Mouse (Mus musculus) gastrocnemius, postnatal 36 days (tissue): ENCODE results near the gene Timm13. TPM values are rescaled to one million over a fixed set of nuclear protein-coding genes. Genes with fewer than 3 reads are reported as not detected.

Experiments used
- DNase-seq, 2 experiments: peaks; one replicate each; pipeline ENCODE4 v3.0.0; 2022
- intact Hi-C: fragments of 180-260 bp; cut with DNase I; formaldehyde crosslinking; loops from one replicate; pipeline ENCODE4 v1.15.1; 2025
- total RNA-seq, 2 experiments: library from RNA; stranded (reverse); gene quantifications; 2 replicates each; pipeline ENCODE4 v1.2.3; 2021

Timm13 gene
- total RNA-seq, 2 experiments from 2014 or later = 106 to 120 TPM

DNA sequence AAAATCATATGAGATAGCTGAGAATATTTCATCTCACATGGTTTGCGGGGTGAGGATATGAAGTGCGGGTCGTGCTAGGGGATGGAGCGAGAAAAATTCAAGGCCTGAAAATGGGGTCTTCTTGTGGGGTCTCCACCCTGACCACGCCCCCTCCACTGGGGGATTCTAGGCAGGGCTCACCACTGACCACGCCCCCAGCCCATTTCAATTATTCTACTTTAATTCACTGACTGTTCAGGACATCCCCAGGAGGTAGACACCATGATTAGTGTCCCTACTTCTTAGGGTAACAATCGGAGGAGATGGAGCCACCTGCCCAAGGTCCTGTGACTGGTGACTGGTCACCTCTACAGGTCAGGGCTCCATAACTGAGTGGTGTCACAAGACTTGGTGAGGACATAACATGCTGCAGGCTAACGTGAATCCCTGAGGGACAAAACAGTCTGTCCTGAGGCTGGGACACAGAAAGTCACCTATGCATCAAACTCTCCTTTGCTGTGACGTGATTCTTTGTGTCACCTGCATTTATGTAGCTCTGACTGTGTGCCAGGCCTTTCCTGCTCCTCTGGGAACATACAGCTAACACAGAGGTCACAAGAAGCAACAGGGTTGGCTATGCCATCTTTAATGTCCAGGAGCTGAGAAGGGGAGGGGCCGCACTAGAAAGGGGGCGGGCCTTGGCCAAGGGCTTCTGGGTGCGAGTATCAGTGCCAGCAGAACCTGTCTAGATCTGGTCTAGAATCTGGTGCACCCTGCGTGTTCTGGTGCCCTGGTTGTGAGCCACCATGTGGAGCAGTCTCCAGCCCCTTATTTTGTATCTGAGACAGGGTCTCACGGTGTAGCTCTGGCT is 33.6 kb upstream of the Timm13 start:
- no peak for DNase-seq
- intact Hi-C loops = no loop called here

DNA sequence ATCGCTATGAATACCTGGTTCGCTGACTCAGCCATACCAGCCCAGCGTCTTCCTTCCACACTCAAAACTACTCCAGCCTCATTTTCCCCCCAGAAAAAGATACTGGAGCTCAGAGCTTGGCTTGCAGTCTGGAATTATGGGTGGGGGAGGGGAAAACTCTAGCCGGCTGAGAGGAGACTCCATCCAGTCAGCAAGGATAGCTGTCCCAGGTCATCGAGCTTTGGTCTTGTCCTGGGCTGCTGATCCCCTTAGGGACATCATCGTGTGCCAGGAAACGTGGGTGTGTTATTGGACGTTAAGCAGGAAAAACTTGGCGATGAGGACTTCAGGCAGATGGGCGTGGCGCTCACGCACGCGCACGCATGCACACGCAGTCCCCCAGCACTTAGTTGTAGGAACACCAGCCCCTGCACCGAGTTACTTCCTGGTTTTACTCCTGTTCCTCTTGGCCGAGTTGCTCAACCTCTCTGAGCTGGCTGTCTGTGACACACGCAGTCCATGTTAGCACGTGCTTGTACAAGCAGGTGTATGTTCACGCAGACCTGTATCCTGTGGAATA is 32.7 kb upstream of the Timm13 start:
- DNase-seq = no peak
- intact Hi-C loops = no loop called here

DNA sequence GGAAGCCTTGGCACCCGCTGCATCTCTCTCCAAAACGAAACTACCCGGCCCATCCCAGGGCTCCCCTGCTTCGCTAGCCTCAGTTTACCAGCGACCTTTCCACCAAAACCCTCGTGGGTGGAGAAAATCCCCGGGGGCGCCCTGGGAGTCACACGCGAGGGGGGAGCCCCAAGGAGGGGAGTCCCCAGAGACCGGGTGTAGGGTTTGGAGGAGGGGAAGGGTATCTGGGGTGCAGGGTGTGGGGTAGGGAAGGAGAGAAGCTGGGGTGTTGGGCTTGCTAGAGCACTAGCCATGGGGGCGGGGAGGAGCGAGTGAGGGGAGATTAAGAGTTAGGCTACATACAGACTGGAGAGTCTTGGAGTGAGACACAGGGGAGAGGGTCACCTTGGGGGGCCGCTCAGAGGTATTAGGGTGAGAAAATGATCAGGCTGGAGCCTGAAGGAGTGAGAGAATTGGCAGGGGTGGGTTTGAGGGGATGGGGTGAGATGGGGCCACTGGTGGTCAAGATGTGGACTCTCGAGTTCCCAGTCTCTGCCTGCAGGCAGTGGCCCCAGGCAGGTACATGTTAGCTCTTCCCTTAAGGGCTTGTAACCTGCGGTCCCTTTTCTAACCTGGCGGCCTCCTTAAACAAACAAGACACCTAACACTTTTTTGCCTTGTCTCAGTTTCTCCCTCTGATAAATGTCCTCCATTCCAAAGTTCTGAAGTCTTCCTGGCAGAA is 32.1 kb upstream of the Timm13 start:
- intact Hi-C loops = no loop called here
- no peak for DNase-seq

DNA sequence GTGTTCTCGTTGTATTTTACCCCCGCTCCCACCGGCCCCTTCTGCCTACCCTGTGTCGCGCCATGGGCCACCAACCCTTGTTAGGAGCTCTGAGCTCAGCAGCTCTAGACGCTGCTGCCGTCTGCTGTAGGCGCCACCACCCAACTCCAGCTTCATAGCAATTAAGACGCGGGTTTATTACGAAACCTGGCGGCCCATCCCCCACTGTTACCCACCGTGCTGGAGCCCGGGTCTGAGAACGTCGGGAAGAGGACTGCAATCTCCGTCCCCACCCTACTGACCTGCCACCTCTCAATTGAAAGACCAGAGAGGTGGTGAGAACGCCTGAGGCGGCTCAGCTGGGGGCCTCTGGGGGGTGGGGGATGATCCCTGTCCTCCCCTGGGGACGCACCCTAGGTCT is 31.4 kb upstream of the Timm13 start:
- intact Hi-C loops = no loop called here
- DNase-seq = no peak

DNA sequence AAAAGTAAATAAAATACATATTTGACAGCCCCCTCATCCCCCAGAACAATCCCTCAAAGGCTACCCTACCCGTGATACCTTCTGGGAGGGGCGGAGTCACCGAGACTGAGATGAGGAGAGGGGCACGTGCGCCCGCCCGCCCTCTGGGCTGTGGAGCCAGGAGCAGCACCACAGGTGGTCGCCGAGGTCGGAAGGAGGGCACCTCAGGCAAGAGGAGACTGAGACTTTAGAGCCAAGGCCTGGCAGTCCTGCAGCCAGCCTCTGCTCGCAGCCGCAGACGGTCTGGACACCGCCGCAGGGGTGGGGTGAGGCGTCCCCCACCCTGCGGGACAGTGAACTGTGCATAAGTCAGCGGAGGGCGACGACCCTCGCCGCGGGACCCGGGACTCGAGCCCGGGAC is 30.9 kb upstream of the Timm13 start:
- intact Hi-C loops = no loop called here
- DNase-seq = no peak

DNA sequence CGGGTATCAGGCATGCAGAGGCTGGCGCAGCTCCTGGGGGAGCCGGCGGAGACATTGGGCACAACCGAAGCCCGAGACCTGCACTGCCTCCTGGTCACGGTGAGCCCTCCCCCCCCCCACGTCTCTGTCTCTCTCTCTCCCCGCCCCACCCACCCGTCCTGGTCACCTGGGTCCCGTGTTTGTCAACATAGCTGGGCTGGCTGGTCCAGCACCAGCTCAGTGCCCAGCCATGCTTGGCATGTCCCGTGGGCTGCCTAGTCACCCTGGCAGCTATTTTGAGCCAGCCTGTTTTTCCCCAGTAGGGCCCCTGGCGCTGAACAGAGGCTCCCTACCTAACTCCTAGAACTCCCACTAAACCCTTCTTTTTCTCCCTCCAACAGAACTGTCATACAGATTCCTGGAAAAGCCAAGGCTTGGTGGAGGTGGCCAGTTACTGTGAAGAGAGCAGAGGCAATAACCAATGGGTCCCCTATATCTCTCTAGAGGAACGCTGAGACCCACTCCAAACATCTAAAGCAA is 30.4 kb upstream of the Timm13 start:
- DNase-seq = no peak
- intact Hi-C loops = no loop called here

DNA sequence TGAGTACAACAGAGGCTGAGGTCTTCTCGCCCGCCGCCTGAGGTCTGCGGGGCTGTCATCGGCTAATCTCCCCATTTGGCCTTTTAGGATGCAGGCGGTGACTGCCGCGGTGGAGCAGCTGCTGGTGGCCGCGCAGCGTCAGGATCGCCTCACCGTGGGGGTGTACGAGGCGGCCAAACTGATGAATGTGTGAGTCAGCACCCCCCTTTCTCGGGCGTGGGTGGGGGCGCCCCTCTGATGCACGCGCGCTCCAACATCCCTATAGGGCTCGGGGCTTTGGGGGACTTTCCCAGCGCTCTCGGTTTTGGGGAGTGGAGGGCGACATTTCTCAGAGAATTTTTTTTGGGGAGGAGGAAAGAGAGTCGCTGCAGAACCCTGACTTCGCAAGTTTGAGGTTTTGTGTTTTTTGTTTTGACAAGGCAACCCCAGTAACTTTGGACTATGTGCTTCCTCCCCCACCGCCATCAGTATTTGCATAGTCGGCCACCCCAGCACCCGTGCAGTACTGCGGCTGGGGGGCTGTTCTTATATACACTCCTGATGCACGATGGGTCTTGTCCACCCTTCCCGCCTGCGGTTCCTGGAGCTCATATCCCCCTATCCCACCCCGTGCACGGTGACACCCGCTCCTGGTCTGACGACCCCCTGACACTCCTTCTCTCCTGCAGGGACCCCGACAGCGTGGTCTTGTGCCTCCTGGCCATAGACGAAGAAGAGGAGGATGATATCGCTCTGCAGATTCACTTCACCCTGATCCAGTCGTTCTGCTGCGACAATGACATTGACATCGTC is 29.8 kb upstream of the Timm13 start:
- DNase-seq = no peak
- intact Hi-C loops = no loop called here

DNA sequence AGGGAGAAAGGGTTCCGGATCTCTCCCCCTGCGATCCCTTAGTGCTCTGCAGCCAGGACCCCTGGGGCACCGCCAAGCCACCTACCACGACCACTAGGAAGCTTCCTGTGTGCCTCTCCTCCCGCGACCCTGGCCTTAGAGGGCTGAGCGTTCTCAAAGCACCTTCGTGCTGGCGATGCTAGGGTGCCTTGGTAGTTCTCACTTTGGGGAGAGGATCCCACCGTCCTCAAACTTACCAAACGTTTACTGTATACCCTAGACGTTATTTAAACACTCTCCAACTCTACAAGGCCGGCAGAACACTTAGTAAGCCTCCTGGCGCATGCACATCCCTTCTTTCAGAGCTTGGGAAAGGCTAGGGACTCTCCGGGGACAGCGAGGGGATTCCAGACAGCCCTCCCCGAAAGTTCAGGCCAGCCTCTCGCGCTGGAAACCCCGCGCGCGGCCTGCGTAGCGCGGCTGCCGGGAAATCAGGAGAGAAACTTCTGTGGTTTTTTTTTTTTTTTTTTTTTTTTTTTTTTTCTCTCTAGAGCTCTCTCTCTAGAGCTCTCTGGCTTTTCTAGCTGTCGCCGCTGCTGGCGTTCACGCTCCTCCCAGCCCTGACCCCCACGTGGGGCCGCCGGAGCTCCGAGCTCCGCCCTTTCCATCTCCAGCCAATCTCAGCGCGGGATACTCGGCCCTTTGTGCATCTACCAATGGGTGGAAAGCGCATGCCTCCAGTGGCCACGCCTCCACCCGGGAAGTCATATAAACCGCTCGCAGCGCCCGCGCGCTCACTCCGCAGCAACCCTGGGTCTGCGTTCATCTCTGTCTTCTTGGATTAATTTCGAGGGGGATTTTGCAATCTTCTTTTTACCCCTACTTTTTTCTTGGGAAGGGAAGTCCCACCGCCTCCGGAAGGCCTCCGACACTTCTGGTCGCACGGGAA is 28.8 kb upstream of the Timm13 start, which contains the start of gene Gadd45b:
Gene Gadd45b, plus strand, starts transcription at position 775 of the 928 bp plus-strand sequence.
- intact Hi-C loops = loop anchor here (1.0 to 5.0 kb wide), 3 partner anchors 26 to 158 kb away; no protein-coding TSS in a partner anchor
- peak; percentile 97 to 98 for DNase-seq

DNA sequence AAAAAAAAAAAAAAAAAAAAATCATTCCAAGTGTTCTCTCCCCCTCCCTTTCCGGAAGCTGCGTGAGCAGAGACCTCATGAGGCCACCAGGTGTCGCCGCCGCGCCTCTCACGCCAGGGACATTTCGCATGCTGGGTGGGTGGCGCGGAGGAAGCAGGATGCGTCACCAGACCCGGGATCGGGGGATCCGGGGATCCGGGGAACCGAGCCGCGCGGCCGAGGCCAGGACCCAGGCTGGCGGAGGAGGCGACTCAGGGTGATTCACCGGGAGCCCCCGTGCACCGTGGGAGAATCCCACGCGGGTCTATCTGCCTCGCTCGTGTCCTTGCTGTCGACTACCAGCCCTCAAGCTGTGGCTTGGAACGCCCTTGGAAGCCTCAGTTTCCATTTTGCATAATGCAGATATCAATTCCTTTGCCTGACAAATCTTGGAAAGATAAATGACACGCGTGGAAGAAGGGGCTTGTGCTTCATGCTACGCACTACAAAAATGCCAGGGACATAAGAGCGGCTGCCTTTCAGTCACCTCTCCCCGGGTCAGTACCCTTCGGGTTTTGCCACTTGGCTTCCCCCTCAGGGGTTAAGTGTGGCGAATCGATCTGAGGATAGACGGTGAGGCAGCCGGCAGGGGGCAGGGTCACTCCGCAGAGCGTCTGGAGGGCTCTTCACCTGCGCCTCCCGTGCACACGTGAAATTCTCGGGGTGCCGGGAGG is 28.0 kb upstream of the Timm13 start:
- intact Hi-C loops = loop anchor here (1.0 to 5.0 kb wide), 3 partner anchors 27 to 159 kb away; no protein-coding TSS in a partner anchor
- peak; percentile 88 to 91 for DNase-seq

DNA sequence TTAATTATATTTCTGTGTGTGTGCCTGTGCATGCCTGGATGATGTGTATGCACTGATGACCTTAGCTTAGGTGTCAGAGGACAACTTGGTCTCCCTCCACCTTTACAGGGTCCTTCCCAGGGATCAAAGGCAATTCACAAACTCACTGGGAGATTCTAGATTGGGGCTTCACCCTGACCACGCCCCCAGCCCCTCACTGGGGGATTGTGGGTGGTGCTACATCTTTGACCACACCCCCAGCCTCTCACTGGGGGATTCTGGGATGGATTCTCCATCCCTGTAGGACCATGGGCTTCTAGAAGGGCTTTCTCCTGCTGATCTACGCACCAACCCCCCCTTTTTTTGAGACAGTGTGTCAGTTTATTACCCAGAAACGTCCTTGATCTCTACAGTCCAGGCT is 24.7 kb upstream of the Timm13 start:
- intact Hi-C loops = loop anchor here (5.0 kb wide), 1 partner anchor 162 kb away; no protein-coding TSS in a partner anchor
- no peak for DNase-seq

DNA sequence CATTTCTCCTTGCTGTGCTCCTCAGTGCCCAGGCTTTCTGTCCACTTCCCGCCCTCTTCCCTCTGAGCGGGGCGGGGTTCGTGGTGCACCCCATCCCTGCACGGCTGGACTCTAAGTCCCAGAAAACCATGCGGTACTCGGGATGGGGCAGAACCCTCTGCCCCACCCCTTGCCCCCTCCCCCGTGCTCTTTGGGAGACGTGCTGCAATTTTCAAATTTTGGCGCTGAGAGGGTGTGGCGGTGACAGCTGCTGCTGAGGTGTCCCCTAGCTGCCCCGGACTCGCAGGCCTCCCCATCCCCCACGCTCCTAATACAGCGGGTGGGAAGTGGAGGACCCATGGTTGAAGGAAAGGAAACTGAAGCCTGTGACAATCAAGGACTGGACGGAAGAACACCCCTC is 21.2 kb upstream of the Timm13 start:
- intact Hi-C loops = no loop called here
- DNase-seq = no peak

DNA sequence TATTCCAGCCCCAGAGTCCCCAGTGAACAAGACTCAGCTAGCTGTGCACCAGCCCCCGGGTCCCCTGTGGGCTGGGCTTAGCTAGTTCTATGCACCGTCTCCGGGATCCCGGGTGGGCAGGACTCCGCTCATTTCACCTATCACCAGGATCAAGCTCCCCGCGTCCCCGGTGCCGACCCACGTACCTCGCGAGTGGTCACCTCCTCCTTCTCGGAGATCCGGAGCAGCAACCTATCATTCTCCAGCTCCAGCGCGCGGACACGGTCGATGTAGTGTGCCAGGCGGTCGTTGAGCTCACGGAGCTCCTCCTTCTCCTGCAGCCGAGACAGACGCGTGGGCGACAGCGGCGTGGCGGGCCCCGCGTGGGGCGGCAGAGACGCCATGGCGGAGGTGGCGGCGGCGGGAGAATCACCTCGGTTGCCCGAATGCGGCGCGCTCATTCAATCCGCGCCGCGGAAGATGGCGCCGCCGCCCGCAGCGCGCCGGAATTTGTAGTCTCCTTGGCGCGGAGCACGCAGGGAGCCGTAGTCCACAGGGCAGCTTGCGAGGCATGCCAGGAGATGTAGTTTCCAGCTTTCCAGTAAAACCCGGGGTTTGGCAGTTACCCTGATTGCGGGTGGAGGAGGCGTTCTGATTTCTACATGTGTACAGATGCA is 17.1 kb upstream of the Timm13 start, which contains the start of gene Lmnb2:
Gene Lmnb2, minus strand, starts transcription at position 467 of the 656 bp plus-strand sequence.
- intact Hi-C loops = no loop called here
- DNase-seq = no peak

DNA sequence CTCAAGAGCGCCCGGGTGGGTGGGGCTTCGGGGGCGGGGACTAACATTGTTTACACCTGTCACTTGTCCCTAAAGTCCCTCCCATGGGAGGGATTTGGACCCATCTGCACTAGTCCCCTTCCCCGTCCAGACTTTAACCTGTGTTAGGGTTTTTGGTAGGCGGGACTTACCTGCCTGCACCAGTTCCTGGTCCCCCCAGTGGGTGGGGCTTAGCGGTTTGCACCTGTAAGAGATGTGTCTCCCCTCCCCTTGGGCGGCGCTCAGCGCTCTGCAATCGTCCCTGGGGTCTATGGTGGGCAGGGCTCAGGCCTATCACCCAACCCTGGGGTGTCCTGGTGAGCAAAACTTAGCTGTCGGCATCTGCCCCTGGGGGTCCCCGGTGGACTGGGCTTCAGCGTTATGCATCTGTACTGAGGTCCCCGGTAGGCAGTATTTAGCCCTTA is 16.6 kb upstream of the Timm13 start:
- intact Hi-C loops = no loop called here
- no peak for DNase-seq

DNA sequence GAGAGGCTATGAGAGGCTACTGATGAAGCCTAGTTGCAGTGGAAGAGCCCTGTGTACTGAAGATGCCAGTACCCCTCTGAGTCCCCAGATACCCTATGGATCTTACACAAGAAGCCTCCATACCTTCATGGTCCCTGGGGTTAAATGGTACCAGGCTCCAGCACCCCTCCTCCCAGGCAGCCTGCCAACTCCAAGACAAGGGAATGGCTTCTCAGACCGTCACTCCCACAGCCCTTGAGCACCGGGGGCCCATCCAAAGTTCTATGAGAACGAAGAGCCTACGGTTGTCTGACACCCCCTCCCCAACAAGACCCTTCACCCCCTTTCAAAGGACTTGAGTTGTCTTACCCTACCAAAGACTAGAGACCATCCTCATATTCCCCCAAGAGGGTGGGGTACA is 15.0 kb upstream of the Timm13 start:
- intact Hi-C loops = no loop called here
- no peak for DNase-seq

DNA sequence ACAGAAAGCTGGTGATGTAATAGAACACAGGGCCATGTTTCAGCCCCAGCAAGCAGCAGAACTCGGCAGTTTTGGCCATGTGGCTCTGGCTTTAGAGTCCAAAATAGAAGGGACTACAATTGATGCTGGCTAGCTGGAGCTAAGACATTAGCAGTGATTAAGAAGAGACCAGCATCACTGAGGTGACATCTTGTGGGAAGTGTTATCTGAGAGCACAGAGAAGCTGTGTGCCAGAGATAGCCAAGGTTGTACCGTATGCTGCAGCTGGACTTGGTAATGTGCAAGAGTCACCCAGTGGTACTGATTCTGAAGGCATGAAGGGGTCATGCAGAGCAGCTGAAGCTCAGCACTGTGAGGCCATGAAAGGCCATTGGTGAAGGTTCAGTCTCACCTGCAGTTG is 14.5 kb upstream of the Timm13 start:
- intact Hi-C loops = no loop called here
- DNase-seq = no peak

DNA sequence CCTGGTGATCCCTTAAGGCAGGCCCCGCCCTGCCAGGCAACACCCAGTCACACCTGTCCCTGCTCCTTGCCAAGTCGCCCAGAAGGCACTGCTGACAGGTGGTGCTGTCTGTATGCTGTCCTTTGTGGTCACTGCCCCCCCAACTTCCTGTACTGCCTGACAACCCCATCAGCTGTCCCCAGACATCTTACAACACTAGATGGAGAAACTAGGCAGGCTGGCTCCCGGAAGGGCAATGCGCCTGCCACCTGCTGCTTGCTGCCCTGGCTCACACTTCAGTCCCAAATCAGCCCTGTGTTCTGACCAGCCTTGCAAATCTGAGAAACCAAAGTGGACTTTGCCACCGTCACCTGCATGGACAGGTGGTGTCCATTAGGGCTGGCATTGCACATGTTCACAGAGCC is 13.5 kb upstream of the Timm13 start:
- no peak for DNase-seq
- intact Hi-C loops = no loop called here

DNA sequence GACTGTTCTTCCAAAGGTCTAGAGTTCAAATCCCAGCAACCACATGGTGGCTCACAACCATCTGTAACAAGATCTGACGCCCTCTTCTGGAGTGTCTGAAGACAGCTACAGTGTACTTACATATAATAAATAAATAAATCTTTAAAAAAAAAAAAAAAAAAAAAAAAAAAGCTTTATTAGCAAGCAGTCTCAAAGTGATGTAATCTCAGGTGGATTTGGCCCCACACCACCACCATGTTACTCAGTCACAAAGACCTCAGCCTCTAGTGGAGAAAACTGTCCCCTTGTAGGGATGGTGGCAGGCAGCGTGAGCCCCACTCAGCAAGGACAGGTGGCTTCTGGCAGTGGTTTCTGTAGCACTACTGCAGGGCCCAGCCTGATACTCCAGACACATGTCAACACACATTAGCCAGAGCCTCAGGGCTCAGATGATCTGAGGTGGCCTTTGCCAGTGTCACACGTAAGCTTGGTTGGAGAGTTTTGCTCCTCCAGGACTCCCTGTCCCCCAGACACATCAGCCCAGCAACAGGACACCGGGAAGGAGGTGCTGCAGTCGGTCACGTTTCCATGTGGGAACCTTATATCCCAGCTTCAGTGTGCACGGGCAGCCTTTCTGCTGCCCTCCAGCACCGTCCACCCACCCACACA is 12.7 kb upstream of the Timm13 start:
- intact Hi-C loops = no loop called here
- DNase-seq = no peak
